Mouse (Mus musculus): ENCODE data around the gene Slc19a3.

GRCm38 (mm10) chr1:82975750-82976149 lies 62.5 kb downstream of the Slc19a3 start:
- TF ChIP-seq CTCF (IDR thresholded peaks at IDR 0.05; ENCODE audit: low read depth) (no peak), EP300 (optimal IDR thresholded peaks at IDR 0.05) (no peak)

Measured in stomach, postnatal 0 days (tissue).